Mouse (Mus musculus) thymus, adult 2 months (tissue): ENCODE measurements at regions not wholly inside any gene's neighbourhood (a gene's known extent, or its start where the extent isn't known, plus 50 kb on each side); places are given as distances from the start of the nearest gene placed in this dataset.

Source experiments
- CTCF ChIP-seq: fragments of 200-500 bp; IDR thresholded peaks from 2 replicates; pipeline ENCODE4 v1.5.1; 2012; ENCODE audit warnings: mild to moderate bottlenecking, control low read depth, low read length, moderate library complexity, borderline replicate concordance; ENCODE audit not compliant: control insufficient read depth, poor library complexity, insufficient read depth; ENCODE audit errors: extremely low read depth
- POLR2A ChIP-seq: fragments of 200-500 bp; IDR thresholded peaks from 2 replicates; pipeline ENCODE4 v1.6.1; 2012; ENCODE audit warnings: mild to moderate bottlenecking, low read length, control low read depth, moderate library complexity; ENCODE audit not compliant: control insufficient read depth, poor library complexity, insufficient read depth; ENCODE audit errors: extremely low read depth

DNA sequence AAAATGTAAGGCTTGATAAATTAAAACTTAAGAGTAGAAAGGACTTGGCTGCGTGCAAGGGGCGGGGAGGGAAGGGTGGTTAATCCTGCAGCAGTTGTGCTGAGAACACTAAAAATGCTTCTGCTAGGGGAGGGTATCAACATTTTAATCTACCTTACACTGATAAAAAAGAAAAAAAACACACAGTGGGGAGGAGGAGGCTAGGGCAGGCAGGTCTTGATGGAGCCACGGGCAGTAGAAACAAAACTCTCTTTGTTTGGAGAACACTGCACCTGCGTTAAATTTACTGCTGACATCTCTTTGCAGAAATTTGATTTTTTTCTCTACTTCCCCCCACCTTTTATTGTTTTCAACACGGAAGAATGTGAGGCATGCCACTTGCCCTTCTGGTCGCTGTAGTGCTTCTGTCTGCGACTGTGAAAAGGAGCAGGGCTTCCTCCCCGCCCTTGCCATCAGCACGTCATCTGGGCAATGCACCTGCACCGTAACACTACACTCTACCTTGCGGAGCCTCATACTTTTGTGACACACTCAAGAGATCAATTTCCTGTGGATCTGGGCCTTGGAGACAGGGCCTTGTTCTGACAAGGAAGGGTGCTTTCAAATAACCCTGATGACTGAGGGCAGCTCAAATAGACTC, 211.7 kb downstream of the Spry2 start:
- TF ChIP-seq POLR2A (no peak), CTCF (no peak)
